Mouse (Mus musculus) embryo, embryonic 10.5 days (tissue): ENCODE measurements around the gene Rab25.

Source experiments
- DNase-seq: peaks from one replicate; pipeline ENCODE4 v3.0.0-alpha.2; 2015; ENCODE audit warnings: low spot score

The Rab25 gene

DNA sequence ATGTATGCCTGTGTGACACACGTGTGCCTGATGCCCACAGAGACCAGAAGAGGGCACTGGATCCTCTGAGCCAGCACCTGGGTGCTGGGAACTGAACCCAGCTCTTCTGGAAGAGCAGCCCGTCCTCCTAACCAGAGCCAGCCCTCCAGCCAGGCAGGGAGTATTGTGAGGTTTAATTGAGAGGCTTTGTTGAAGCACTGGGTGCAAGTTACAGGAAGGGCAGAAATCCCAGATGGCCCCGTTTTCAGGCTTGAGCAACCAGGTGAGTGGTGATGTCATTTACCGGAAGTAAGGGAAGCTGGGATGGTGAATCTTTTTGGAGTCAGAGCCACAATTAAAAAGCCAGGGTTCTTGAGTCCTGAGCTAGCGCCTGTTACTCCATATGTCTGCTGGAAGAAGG is 23.1 kb downstream of the Rab25 start:
- no peak for DNase-seq

DNA sequence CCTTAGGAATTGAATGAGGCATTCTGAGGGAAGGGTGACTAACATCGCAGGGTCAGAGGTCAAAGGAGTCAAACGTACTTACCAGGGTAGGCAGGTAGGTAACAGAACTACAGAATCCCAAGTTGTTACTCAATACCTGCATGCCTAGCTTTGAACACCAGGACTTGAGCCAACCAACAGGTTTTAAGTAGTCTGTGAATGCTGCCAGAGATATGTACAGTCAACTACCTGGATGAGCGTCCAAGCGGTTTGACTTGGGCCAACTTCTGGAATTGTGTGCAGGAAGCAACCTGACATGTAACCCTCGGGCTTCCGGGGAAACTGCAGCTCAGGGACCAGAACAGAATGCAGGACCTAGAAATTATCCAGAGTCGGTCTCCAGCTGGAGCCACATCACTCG is 25.1 kb downstream of the Rab25 start:
- no peak for DNase-seq

DNA sequence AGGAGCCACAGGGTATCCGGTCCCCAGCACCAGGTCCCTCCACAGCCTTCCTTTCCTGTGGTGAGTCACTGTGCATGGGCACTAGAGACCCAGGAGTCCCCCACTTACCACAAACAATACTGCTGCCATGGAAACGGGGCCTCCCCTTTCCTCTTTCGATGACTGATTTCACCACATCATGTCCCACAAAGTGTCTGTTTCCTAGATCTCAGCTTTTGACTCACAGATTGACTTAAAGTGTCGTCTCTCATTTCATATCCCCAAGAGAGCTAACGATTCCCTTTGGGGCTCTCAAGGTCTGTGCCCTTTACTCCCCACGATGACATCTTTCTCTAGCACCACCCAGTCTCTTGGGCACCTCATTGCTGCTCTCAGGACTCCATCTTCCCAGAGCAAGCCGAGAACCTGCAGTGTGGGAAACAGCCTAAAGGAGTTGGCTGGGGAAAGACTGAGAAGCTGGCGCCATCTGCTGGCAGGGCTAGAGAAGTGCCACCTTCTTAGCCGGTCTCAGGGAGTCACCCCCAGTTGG is 26.2 kb downstream of the Rab25 start:
- peak; percentile 89 for DNase-seq

DNA sequence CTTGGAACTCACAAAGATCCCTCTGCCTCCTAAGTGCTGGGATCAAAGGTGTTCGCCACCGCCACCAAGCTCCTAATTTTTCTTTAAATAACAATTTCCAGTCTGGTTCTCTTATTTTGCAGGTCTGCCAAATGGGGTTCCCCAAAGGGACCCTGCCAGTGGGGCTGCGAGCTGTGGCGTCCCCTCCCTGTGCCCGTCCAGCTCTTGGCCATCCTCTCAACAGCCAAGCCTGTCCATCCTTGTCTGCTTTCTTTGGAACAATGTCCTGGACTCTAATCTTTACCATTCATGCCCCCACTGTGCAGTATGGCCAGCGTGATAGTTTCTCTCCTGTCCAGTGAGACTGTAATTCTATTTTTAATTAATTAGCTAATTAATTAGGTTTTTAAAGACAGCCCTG is 26.9 kb downstream of the Rab25 start:
- DNase-seq: no peak

DNA sequence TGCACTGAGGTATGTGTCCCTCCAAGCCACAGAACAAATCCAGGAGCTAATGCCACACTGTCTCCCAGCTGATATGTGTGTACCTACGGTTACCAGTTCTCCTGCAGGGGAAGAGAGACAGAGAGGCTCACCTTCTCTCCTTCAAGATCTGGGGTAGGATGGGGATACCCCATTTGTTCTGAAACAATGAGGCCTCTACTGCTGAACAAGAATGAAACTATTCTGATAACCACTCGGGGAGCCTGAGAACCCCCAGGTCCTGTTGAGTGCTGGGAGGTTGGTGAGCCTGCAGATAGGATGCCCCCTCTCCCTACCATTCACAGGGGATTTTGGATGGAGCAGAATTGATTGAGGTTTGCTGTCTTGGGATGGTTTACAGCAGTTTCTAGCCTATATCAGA is 28.0 kb downstream of the Rab25 start:
- DNase-seq: no peak

DNA sequence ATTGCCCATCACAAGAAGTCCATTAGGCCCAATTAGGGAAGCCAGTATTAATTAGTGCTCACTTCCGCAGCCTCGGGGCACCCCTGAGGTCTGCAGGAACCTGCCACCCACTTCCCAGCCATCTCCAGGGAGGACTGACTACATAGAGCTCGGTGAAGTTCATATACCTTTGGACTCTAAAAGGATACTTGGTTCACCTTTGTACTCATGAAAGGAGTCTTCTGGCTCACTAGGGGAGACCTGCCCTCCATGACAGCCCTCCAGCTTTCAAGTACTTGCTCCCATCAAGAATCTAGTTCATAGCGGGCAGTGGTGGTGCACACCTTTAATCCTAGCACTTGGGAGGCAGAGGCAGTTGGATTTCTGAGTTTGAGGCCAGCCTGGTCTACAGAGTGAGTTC is 29.7 kb downstream of the Rab25 start:
- DNase-seq: no peak

DNA sequence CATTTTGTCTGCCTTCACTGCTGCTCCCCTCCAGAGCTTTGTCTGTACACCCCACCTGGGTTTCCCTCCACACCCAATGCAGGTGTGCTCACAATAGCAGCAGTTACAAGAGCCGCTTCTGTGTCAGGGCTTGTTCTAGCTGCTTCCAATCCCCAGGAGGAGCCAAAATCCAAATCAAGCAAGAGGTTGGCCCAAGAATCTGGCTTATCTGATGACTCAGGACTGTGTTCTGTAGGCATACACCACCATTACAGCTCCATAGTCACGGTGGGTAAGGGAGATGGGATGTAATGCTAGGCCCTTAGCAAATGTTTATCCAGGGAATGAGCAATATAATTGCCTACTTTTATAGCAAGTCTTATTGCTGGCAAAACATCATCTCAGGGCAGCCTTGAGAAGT is 31.7 kb downstream of the Rab25 start:
- no peak for DNase-seq

DNA sequence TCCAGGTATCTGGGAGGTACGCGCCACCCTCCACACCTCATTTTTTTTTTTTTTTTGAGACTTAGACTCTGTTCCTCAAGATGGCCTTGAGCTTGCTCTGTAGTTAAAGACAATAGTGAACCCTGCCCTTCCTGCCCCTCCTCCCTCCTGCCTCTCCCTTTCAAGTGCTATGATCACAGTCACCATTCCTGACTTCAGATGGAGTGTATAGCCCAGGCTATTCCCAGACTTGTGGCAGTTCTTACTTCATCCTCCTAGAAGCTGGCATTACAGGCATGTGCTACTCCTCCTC is 33.1 kb downstream of the Rab25 start:
- no peak for DNase-seq

DNA sequence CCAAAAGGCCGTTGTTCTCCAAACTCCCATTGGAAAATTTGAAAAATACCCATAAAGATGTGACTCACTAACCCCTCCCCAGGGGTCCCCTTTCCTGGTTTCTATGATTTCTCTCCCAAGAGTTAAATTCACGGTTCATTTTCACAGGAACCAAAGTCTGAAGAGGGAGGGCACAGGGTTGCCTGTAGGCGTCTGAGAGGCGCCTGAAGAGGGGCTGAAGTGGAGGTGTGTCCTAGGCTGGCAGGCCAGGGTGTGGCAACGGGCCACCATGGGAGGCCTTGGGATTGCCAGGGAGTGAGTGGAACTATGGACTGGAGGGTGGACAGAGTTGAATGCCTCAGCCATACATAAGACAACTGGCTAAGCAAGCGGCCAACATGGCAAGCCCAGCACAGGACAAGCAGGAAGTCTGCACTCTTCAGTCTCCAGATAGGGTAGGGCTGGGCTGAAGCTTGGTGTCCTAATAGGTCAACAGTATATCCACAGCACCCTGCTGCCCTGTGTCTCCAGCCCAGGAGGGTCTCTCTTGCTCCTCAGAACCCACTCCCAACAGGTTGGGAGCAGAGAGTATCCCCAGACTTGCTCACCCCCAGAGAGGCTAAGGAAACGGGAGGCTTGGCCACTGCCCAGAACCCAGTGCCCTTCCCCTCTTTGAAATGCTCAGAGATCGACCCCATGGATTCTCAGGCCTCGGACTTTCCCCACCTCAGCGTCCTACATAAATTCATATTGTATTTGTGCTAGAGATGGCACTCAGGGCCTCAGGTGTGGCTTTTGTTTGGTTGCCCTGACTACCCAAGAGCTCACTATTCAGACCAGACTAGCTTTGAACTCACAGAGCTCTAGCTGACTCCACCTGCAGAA is 33.6 kb downstream of the Rab25 start:
- DNase-seq: no peak

DNA sequence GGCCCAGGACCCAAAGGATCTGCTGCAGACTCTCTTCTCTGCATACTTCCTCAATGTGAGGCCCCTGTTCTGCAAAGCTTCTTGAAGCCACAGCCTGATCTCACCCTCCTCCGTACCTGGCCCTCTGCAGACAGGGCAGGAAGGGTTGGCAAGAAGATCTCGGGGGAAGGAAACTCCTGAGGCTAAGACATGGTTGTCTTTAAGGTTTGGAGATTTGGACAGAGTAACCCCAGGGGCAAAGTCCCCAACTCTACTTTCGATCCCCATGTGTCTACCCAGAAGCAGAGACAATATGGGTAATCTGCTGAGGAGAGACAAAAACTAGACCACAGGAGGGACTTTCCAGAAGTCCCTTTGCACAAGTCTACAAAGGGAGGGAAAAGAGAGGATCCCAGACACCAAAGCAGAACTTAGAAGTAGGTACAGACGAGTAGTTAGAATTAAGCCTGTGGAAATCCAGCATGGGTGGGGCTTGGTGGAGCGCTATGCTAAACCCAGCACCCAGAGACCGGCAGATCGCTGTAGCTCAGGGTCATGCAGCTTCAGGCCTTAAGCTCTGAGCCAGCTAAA is 34.5 kb downstream of the Rab25 start:
- DNase-seq: no peak

DNA sequence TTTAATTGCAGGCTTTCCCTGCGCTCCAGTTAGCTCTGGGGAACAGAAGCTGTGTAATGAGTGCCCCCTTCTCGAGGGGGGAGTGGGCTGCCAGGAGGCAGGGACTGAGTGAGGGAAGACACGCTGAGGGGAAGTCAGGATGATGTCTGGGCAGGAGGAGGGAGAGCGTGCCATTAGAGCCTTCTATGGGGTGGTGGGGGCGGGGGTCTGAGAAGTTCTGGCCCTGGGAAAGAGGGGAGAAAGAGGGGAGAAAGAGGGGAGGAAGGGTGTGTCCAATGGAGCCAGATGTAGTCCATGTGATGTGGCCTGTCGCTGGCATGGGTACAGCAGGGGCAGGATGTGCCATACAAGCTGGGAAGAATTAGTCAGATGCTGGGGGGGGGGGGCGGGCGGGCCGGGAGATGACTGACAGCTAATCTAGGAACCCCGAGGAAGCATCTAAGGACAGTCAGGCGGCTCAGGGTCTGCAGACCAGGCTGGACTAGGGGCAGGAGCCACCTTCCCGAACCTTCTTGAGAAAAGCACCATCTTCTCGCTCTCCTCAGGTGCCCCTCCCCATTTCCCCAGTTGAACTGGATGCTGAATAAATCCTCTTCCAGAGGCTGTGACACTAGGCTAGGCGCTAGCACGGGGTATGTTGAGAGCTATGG is 35.1 kb downstream of the Rab25 start:
- no peak for DNase-seq

DNA sequence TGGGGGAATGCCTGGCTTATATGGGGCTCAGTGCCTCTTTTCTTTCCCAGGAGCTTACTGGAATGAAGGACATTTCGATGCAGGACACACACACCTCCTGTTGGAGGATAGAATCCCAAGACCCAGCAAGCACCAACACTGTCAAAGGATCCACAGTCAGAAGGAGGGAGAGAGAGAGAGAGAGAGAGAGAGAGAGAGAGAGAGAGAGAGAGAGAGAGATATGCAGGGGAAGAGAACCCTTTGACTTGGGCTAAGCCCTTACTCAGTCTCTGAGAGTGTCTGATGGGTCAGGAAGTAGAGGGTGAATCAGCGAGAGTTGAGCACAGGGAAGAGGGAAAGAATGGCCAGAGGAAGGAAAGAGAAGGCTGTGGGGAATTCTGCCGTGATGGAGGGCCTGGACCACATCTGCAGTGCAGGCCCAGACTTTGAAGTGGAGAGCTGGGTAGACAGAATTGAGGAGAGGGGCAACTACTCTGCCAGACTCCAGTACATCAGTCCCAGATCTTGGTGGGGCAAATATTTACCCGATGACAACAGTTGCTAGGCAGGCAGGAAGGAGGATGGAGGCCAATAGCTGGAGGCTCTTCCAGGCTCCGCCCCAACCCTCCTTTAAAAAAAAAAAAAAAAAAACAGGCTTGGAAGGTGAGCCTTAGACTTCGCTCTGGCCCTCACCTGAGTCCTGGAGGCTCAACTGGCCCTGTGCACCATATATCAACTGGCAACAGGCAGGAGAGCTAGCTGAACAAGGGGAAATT is 35.8 kb downstream of the Rab25 start:
- no peak for DNase-seq

DNA sequence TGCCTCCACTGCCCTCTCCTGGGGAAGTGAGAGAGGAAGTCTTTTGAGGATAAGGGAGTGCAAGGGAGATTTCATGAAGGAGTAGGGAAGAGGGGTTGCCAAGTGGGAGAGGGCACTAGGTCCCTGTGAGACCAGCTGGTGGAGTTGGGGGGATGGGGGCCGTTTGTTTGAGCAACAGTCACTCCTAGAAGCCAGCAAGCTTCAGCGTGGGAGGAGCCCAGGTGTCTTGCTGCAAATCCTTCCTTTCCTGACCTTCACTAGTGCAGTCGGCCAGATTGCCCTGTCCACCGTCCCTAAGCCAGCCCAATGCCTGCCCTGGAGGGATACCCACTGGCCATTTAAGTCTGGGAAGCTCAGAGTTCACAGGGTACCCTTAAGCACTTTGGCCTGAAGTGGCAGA is 36.5 kb downstream of the Rab25 start:
- DNase-seq: no peak

DNA sequence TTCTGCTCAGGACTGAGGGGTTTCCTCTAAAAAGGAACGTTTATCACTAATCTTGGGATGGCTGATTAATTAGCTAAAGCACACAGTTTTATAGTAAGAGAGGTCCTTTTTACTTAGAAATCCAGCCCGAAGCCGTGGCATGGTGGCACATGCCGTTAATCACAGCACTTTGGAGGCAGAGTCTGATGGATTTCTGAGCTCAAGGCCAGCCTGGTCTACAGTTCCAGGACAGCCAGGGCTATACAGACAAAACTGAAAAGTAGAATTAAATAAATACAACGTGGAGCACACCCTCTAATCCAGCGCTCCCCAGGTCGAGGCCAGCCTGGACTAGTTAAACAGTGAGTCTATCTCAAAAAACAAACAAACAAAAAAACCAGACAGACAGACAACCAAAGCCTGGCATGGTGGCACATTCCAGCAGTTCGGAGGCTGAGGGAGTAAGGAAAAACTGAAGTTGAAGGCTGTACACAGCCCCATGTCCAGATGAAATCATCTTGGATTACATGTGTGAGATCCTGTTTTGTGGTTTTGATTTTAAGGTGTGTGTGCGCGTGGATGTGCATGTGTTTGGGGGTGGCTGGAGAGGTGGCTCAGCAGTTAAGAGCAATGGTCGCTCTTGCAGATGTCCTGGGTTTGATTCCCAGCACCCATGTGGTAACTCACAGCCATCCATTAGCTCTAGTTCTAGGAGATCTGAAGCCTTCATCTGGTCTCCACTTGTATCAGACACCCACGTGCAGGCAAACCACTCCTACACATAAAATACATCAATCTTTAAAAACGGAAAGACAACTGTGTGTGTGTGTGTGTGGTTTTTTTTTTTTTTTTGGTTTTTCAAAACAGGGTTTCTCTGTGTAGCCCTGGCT is 37.4 kb downstream of the Rab25 start:
- no peak for DNase-seq

DNA sequence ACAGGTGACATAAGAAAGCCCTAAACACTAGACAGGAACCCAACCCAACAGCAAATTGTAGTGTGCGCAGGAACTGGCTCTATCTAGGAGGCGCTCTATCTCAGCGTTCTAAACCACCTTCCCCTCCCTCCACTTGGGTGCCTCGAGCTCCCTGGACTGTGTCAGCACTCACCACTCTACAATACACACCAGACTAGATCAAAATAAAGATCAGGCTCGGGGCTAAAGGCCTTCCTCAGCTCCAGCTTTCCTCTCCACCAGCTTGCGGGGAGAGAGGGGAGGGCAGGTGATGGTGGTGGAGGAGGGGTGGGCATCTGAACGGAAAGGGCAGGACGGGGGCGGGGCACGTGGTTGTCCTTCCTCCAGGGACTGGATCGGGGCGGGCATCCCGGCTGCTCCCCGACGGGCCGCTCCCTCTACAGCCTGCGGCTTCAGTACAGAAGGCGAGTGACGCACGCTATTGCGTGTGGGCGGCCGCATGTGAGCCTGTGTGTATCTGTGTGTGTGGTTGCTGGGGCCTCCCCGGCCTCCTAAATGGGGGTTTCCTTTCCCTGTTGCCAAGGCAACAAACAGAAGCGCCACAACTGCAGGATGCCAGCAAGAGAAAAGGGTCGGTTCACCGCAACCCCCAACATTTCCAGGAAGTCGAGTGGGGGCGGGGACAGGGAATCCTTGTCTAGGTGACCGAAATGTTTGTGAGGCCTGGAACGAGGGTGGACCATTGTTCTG is 38.2 kb downstream of the Rab25 start, which contains the start of gene Lmna:
TSS of gene Lmna (minus strand) at position 265 of the 729 bp plus-strand sequence.
- peak; percentile 94 for DNase-seq

DNA sequence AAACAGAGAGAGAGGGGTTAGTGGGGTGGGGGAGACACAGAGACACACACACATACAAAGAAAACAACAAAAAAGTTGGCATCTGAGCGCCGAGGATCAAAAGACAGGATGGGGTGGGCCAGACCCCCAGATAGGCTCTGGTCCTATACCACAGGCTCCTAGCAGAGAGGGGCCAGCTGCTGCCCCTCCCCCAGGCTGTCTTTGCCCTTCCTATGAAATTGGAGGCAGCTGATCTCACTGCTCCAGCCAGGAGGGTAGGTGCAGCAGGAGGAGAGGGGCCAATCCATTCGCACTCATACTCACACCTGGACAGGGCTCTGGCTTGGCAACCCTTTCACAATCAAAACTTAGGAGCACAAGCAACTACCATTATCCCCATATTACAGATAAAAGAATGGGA is 38.9 kb downstream of the Rab25 start:
- no peak for DNase-seq

DNA sequence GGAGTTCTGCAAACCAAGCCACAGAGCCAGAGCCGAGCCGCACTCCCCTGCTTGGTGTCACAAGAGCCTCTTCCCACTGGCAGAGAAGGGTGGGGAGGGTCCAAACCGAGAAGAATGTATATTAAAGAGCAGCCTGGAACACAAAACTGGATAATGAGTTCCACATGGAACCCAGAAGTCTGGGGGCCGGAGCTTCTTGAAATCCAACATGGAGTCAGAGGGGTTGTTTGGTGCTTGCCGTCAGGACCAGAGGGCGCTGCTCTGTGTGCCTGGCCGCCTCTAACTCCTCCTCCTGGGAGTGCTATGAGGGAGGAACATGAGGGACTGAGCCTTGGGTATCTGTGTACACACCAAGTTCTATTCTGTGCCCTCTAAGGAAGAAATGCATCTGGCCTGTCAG is 42.3 kb downstream of the Rab25 start:
- no peak for DNase-seq

DNA sequence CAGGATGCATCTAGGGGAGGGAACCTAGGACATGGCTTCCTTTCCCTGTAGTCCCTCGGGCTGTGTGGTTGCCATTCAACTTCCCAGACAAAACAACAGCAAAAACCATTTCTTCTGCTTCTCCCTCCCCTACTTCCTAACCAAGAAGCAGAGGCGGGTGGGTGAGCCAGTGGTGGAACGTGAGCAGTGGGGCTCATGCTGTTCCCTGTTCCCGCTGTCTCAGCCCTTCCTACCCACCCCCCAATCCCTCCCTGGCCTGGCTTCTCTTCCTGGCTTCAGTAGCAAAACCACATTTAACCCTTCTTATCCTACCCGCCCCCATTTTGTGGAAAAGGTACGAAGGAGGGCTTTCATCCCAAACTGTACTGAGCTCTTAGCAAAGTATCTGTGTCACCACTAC is 43.0 kb downstream of the Rab25 start:
- DNase-seq: no peak

DNA sequence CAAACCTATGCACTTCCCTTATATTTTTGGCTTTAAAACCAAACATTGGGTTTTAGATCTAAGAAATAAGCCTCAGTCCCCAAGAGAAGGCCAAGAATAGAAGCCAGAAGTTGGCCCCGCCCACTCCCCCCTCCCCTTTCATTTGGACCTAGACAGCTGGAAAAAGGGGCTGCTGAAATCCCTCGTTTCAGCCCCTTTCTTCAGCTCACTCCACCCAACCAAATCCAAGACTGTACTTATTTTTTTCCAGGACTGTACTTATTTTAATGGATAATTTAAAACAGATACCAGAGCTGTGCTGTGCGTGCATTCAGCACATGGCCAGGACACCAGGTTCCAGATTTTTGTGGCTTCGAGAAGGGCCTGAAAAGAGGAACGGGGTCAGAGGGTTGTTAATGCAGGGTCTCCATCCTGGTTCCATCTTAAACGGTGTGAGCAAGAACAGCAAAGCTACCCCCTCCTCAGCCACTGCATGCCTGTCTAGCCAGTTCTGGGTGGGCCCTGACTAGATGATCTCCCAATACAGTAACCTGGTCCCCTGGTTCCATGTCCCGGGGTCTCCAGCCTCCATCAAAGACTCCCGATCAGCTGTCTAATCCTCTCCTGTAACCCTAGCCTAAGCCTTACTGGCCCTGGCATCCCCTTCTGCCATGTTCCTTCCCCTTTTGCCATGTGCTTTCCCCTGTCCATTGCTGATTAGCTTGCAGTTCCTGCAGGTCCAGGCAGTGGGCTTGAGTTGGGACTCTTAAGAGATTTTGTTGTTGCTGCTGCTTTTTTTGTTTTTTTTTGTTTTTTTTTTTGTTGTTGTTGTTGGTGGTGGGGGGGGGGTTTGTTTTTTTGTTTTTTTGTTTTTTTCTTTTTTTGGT is 44.0 kb downstream of the Rab25 start:
- no peak for DNase-seq

DNA sequence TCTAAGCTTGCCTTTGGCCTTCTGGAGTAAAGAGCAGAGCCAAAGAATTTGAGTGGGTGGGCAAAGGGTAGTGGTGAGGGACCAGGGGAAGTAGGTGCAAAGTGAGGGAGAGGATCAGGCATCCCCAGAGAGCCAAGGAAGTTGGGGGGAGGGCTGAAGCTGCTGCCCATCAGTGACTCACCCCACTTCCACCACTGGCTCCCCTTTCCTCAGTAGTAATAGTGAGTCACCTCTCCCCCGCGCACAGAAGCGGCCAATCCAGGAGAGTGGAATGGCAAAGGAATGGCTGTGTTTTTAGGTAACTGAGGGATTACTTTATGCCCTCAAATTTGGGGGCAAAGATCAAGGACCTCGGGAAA is 44.6 kb downstream of the Rab25 start:
- no peak for DNase-seq
